Mouse (Mus musculus) erythroblast, embryonic 14.5 days (primary cell): Measurements from ENCODE around the gene Slco2a1. TPM values are rescaled to one million over a fixed set of nuclear protein-coding genes. Genes with fewer than 3 reads are reported as not detected.
"Not testable (repeated sequence)": the region's sequence is repeated elsewhere in the genome, so short reads cannot be mapped to it uniquely, and the experiment has no call there.

Experiments used
- H3K27me3 ChIP-seq: 2 replicates; pipeline ENCODE4 v1.6.1; 2012; ENCODE audit warnings: inconsistent platforms; ENCODE audit not compliant: control insufficient read depth
- H3K36me3 ChIP-seq: 2 replicates; pipeline ENCODE4 v1.6.1; 2012; ENCODE audit warnings: mild to moderate bottlenecking, inconsistent platforms; ENCODE audit not compliant: control insufficient read depth
- H3K4me1 ChIP-seq: 2 replicates; pipeline ENCODE4 v1.6.1; 2012; ENCODE audit warnings: inconsistent platforms; ENCODE audit not compliant: control insufficient read depth
- H3K4me3 ChIP-seq: replicated peaks from 2 replicates; pipeline ENCODE3; 2012; ENCODE audit warnings: moderate library complexity, mild to moderate bottlenecking, inconsistent platforms
- H3K9me3 ChIP-seq: 2 replicates; pipeline ENCODE4 v1.6.1; 2012; ENCODE audit warnings: low read length, inconsistent platforms, mixed read lengths; ENCODE audit not compliant: control insufficient read depth
- GATA1 ChIP-seq: IDR thresholded peaks from 2 replicates; pipeline ENCODE4 v1.6.1; 2012; ENCODE audit warnings: low read length, inconsistent platforms, mixed read lengths
- TAL1 ChIP-seq: IDR thresholded peaks from 3 replicates; pipeline ENCODE4 v1.6.1; 2012; ENCODE audit warnings: low read length, inconsistent platforms, mixed read lengths
- polyA plus RNA-seq: library from polyadenylated mRNA; stranded (reverse); fragments of >175 nt; gene quantifications from 2 replicates; pipeline ENCODE4 v1.2.3, GENCODE M21; 2012

The Slco2a1 gene
- polyA plus RNA-seq, 1 experiment = under 0.01 TPM

DNA sequence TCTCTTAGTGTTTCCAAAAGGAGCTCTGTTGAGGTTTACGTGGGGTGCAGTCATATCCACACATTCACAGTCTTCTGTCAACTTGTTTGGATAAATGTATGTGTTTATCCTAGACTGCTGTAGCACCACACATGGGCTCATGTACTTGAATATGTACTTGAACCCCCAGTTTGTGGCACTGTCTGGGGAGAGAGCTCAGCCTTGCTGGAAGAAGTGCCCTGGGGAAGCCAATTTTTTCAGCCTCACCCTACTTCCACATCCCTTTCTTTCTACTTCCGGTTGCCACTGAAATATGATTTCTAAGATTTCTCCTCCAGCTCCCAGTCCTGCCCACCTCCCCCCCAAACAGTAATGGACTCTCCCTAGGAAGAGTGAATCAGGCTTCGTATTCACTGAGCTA is 105.2 kb downstream of the Slco2a1 start:
- H3K36me3 ChIP-seq = no peaks in the 10 kb centered on the region
- H3K27me3 ChIP-seq = no peaks in the 10 kb centered on the region
- peaks cover 14% of the 10 kb centered on the region for H3K4me1 ChIP-seq
- no peaks in the 10 kb centered on the region for H3K9me3 ChIP-seq
- no peak overlapping the region for H3K4me3 ChIP-seq
- TF ChIP-seq GATA1 = no peak
- no peak for TF ChIP-seq TAL1

DNA sequence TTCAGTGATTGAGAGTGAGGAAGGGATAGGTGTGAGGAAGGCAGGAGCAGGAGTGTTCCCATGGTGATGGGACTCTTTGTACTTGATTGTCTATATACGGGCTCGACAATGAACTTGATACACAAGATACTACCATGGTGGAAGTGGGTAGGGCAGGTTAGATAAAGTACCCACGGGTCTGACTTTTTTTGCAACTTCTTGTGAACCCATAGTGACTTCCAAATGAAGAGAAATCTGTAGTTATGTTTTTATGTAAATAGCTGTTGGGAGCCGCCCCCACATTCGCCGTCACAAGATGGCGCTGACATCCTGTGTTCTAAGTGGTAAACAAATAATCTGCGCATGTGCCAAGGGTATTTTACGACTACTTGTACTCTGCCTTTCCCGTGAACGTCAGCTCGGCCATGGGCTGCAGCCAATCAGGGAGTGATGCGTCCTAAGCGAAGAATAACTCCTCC is 119.9 kb downstream of the Slco2a1 start:
- H3K27me3 ChIP-seq = peaks cover 38% of the 10 kb centered on the region
- not testable (repeated sequence) for H3K36me3 ChIP-seq, H3K4me3 ChIP-seq, H3K4me1 ChIP-seq, H3K9me3 ChIP-seq

DNA sequence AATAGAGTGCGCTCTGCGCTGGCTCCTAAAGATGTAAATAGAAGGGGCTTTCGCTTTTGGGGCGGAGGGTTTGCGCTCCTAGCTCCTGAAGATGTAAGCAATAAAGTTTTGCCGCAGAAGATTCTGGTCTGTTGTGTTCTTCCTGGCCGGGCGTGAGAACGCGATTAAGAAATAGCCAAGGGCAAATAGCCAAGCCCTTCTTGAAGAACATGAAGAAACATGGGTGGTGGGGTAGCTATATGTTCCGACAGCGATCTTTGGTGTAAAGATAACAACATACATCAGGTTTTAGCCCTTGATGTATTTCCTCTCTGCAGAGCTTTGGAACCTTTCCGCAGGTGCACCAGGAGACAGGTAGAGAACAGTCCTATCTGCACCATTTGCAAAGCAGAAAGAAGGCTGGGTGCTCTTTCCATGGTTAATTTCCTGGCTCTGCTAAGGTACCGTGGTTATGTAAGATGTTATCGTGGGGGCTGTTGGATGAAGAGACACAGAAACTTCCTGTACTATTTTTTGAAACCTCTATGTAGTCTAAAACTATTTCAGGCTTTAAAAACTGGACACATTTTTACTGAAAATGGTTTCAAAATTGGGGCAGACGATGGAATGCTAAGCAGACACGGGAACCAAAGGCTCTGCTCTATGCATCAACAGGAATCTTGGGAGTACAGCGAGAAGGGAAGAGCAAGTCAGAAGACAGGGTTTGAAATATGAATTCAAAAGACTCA is 120.6 kb downstream of the Slco2a1 start:
- H3K9me3 ChIP-seq = no peaks in the 10 kb centered on the region
- TF ChIP-seq TAL1 (no peak), GATA1 (no peak)
- peaks cover 44% of the 10 kb centered on the region for H3K27me3 ChIP-seq
- H3K36me3 ChIP-seq = no peaks in the 10 kb centered on the region
- H3K4me1 ChIP-seq = no peaks in the 10 kb centered on the region
- H3K4me3 ChIP-seq = no peak overlapping the region

DNA sequence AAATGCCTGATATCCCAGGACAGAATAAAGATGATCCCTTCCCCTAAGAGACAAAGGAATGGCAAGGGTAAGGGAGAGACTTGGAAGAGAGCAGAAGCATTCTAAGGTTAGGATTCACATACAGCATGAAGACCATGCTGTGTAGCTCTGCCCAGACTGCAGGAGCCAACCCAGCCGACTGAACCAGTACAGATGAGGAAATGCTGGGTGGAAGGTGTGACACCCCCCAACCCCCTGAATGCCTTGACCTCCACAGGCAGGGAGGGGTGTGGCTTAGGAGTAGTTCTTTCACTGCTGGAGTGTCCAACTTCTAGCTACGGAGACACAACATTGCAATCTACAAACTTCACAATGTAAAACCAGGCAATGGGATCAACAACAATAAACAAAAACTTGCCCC is 121.4 kb downstream of the Slco2a1 start:
- no peaks in the 10 kb centered on the region for H3K9me3 ChIP-seq
- peaks cover 50% of the 10 kb centered on the region for H3K27me3 ChIP-seq
- TF ChIP-seq GATA1 = no peak
- TF ChIP-seq TAL1 = no peak
- no peaks in the 10 kb centered on the region for H3K4me1 ChIP-seq
- no peak overlapping the region for H3K4me3 ChIP-seq
- H3K36me3 ChIP-seq = no peaks in the 10 kb centered on the region

DNA sequence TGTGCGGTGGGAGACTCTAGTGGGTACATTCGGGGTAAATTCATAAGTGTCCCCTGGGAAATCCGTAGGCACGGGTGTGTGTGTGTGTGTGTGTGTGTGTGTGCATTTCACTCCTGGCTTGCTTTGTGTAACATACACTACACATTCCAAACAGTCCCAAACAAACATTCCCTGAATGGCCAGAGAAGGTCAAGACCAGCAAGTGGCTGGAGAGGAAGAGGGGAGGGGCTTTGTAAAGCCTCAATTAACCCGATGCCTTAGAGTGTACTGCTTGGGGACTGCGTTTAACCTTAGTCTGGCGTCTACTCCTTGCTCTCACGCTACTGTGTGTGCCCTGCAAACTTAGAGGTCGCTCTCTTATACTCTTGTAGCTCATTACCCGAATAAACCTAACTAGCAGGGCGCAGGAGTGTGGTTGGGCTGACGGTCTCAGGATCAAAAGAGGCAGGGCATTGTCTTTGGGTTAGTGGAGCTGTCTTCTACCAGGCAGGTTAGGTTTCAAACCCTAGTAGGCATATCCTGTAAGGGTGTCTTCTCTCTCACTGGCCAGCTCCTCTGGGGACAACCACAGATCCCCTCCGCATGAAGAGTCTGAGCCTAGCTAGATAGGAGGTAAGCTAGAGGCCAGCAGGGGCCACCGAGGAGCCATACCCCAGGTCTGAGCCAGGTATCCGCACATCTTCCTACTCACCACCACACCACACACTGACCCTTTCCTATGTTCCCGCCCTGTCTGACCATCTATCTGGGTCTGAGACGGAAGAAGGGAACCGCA is 122.4 kb downstream of the Slco2a1 start:
- Histone ChIP-seq H3K4me3 (no peak overlapping the region), H3K9me3 (no peaks in the 10 kb centered on the region), H3K27me3 (peaks cover 50% of the 10 kb centered on the region), H3K36me3 (no peaks in the 10 kb centered on the region), H3K4me1 (no peaks in the 10 kb centered on the region)
- TF ChIP-seq GATA1 (no peak), TAL1 (no peak)

- H3K4me1 ChIP-seq = no peaks in the 10 kb centered on the region
- no peaks in the 10 kb centered on the region for H3K36me3 ChIP-seq
- H3K9me3 ChIP-seq = no peaks in the 10 kb centered on the region
- peak within 1 kb of the TSS; percentile 24 for H3K4me3 ChIP-seq
- TF ChIP-seq TAL1 (no peak), GATA1 (no peak)
- H3K27me3 ChIP-seq = peaks cover 50% of the 10 kb centered on the region
These were observed 123.3 kb downstream of the Slco2a1 start, which contains the start of gene Rab6b for GRCm38 (mm10) chr9:103111621-103112470. Gene Rab6b (plus strand): TSS chr9:103111787.

- TF ChIP-seq TAL1 = no peak
- no peak for TF ChIP-seq GATA1
- no peaks in the 10 kb centered on the region for H3K4me1 ChIP-seq
- no peaks in the 10 kb centered on the region for H3K9me3 ChIP-seq
- H3K4me3 ChIP-seq = no peak overlapping the region
- H3K36me3 ChIP-seq = no peaks in the 10 kb centered on the region
- peaks cover 50% of the 10 kb centered on the region for H3K27me3 ChIP-seq
These were observed 124.2 kb downstream of the Slco2a1 start for GRCm38 (mm10) chr9:103112471-103113271.

DNA sequence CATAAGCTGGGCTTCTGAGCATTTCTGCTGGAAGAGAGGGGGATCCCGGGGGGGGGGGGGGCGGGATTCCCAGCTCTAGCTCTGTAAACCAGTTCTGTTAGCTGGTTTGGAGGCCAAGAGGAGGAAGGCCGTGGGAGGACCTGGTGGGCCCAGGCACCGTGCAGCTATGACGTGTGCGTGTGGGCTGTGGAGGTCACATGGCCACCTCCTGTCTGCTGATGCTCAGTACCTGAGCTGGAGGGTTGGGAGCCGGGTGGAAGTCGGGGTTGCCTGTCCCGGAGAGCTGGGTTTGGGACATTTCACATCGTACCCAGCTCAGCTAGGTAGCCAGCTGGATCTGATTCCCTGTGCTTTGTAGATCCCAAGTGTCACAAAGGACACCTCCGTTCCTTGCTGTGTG is 124.8 kb downstream of the Slco2a1 start:
- peaks cover 50% of the 10 kb centered on the region for H3K27me3 ChIP-seq
- no peaks in the 10 kb centered on the region for H3K36me3 ChIP-seq
- H3K9me3 ChIP-seq = no peaks in the 10 kb centered on the region
- TF ChIP-seq GATA1 (no peak), TAL1 (no peak)
- no peak overlapping the region for H3K4me3 ChIP-seq
- H3K4me1 ChIP-seq = no peaks in the 10 kb centered on the region
